9 mouse cellular contexts compared by ENCODE assay signal in genomic region chr16:73530191-73530590, GRCm38 (mm10).
DNase-seq lines count a peak whose midpoint lies in the region; ATAC-seq lines count a peak whose summit lies in the region.
"Had no signal": no experiment of that assay in that cellular context is flagged by ENCODE, and none has a peak within 500 bp of the region (broad histone marks: within the 10 kb centered on the region; RNA-seq: fewer than 3 reads in every experiment).

No protein-coding gene starts in this region.

- peak overlapping the region; percentile 29; the same call in 1 of the 2 replicates for H3K4me2 ChIP-seq in kidney, embryonic 14.5 days (replicated peaks; ENCODE audit: low read depth, low read length)
- no peak overlapping the region; the same call in 1 of the 2 replicates for H3K4me2 ChIP-seq in neural tube, embryonic 11.5 days (ENCODE audit: low read depth)
- H3K4me2 ChIP-seq: liver, embryonic 13.5 days had no signal

- H3K27ac ChIP-seq in kidney, embryonic 14.5 days (ENCODE audit: low read depth, low read length): peak overlapping the region; percentile 55; the same call in 1 of the 2 replicates
- no peak overlapping the region for H3K27ac ChIP-seq in neural tube, embryonic 11.5 days (ENCODE audit: low read depth, low read length)
- H3K27ac ChIP-seq: liver, embryonic 13.5 days had no signal

- H3K36me3 ChIP-seq in kidney, embryonic 14.5 days (ENCODE audit: control insufficient read depth, insufficient read depth, low read length): no peaks in the 10 kb centered on the region
- no peaks in the 10 kb centered on the region for H3K36me3 ChIP-seq in neural tube, embryonic 11.5 days (ENCODE audit: control insufficient read depth, insufficient read depth, low read length)
- H3K36me3 ChIP-seq: liver, embryonic 13.5 days had no signal

- ATAC-seq in kidney, embryonic 14.5 days (ENCODE audit: low FRiP score, low TSS enrichment): peak; percentile 96
- ATAC-seq in neural tube, embryonic 11.5 days (ENCODE audit: insufficient read depth, low FRiP score, low TSS enrichment): peak; percentile 93

- no peaks in the 10 kb centered on the region for H3K4me1 ChIP-seq in kidney, embryonic 14.5 days (ENCODE audit: control insufficient read depth, insufficient read depth, low read length)
- 0 out of 2 replicates have a peak, but pooled peaks cover 4% of the 10 kb centered on the region for H3K4me1 ChIP-seq in neural tube, embryonic 11.5 days (ENCODE audit: control insufficient read depth, insufficient read depth, low read length)
- H3K4me1 ChIP-seq: liver, embryonic 13.5 days had no signal

- H3K27me3 ChIP-seq in kidney, embryonic 14.5 days (ENCODE audit: control insufficient read depth, insufficient read depth, low read length): no peaks in the 10 kb centered on the region
- no peaks in the 10 kb centered on the region for H3K27me3 ChIP-seq in neural tube, embryonic 11.5 days (ENCODE audit: control insufficient read depth, insufficient read depth, low read length)
- H3K27me3 ChIP-seq: liver, embryonic 13.5 days had no signal

- 15% methylated on average over 10 of the region's 10 CpGs for WGBS in kidney, embryonic 14.5 days
- WGBS in neural tube, embryonic 11.5 days: 23% methylated on average over 10 of the region's 10 CpGs

- peak; percentile 35 for DNase-seq in adrenal gland, adult 2 months
- no peak for DNase-seq in adrenal gland, postnatal 4 days (ENCODE audit: low spot score in 2 of 2)
- peak; percentile 39 for DNase-seq in embryo, embryonic 10 days (ENCODE audit: low spot score)
- peak; percentile 50 for DNase-seq in neural tube, embryonic 11.5 days (ENCODE audit: low spot score)
- no peak for DNase-seq in spleen, postnatal 10 days (ENCODE audit: low spot score in 2 of 2)
- no peak for DNase-seq in frontal cortex, postnatal 14 days (ENCODE audit: low spot score in 2 of 2)
- DNase-seq in right cerebral cortex, adult 18-20 months: no peak
- DNase-seq: liver, embryonic 13.5 days had no signal

- no peak overlapping the region for H3K9ac ChIP-seq in kidney, embryonic 14.5 days (ENCODE audit: low read depth, low read length)
- H3K9ac ChIP-seq in neural tube, embryonic 11.5 days (ENCODE audit: low read length): no peak overlapping the region
- H3K9ac ChIP-seq: liver, embryonic 13.5 days had no signal

- no peak overlapping the region for H3K4me3 ChIP-seq in kidney, embryonic 14.5 days (ENCODE audit: low read length)
- no peak overlapping the region for H3K4me3 ChIP-seq in neural tube, embryonic 11.5 days (ENCODE audit: low read depth, low read length)
- H3K4me3 ChIP-seq: liver, embryonic 13.5 days had no signal

- 0 out of 2 replicates have a peak, but pooled peaks cover 3% of the 10 kb centered on the region for H3K9me3 ChIP-seq in kidney, embryonic 14.5 days (ENCODE audit: control insufficient read depth, low read length)
- no peaks in the 10 kb centered on the region for H3K9me3 ChIP-seq in neural tube, embryonic 11.5 days (ENCODE audit: control insufficient read depth, low read length)
- H3K9me3 ChIP-seq: liver, embryonic 13.5 days had no signal

Comparison
In these comparisons a context has a peak if more than half of its experiments do, and no peak if none do; other contexts are left out.
1. DNase-seq: peak in adrenal gland, adult 2 months (single experiment), embryo, embryonic 10 days (single experiment) and neural tube, embryonic 11.5 days (single experiment); none in adrenal gland, postnatal 4 days (0 of 2), spleen, postnatal 10 days (0 of 2), frontal cortex, postnatal 14 days (0 of 2) and right cerebral cortex, adult 18-20 months (single experiment).